Mouse (Mus musculus) heart, postnatal 0 days (tissue): Measurements from ENCODE around the gene Ces1h.

ENCODE experiments used
- CTCF ChIP-seq: IDR thresholded peaks from 2 replicates; pipeline ENCODE4 v1.5.1; 2016; ENCODE audit warnings: antibody characterized with exemption, control low read depth, low read depth
- EP300 ChIP-seq: IDR thresholded peaks from 2 replicates; pipeline ENCODE4 v1.6.1; 2016; ENCODE audit warnings: antibody characterized with exemption, low read depth

GRCm38 (mm10) chr8:93379625-93380024, at the start of gene Ces1h:
- TF ChIP-seq EP300 (no peak), CTCF (no peak)
